Mouse (Mus musculus) Patski (cell line): ENCODE results near the gene Mmachc. TPM values are rescaled to one million over a fixed set of nuclear protein-coding genes. Genes with fewer than 3 reads are reported as not detected.
"Not testable (repeated sequence)": the region's sequence is repeated elsewhere in the genome, so short reads cannot be mapped to it uniquely, and the experiment has no call there.

Experiments
- ATAC-seq: fragments of 100-300 bp; one replicate; pipeline ENCODE4 v1.8.0; 2021
- CTCF ChIA-PET: fragments of 350-600 bp; sonication (Branson Sonifier 250); formaldehyde crosslinking; loops from one replicate; lab custom pipeline; 2022; ENCODE audit warnings: inconsistent platforms; lab: Charles Lee
- POLR2A ChIA-PET: fragments of 350-600 bp; sonication (Branson Sonifier 250); formaldehyde crosslinking; loops from one replicate; lab custom pipeline; 2022; ENCODE audit warnings: antibody characterized with exemption, inconsistent platforms; lab: Charles Lee
- DNase-seq: peaks from one replicate; pipeline ENCODE4 v3.0.0-alpha.2; 2011; ENCODE audit warnings: low read depth, low spot score
- H3K27me3 ChIP-seq: fragments of 371-371 bp; one replicate; pipeline ENCODE4 v1.5.1; 2021
- CTCF ChIP-seq: fragments of 100-300 bp; IDR thresholded peaks from one replicate; pipeline ENCODE4 v1.5.1; 2021
- in situ Hi-C: fragments of 300-500 bp; cut with MboI; formaldehyde crosslinking; loops from 3 replicates; pipeline ENCODE4 v1.11.1; 2018; ENCODE audit warnings: low pct_unique_long_range_greater_than_20kb, mixed read lengths
- polyA plus RNA-seq: library from polyadenylated mRNA; unstranded; gene quantifications from one replicate; pipeline ENCODE4 v1.2.3, GENCODE M21; 2021

Mmachc gene
- polyA plus RNA-seq, 1 experiment from 2014 or later = 12.4 TPM

DNA sequence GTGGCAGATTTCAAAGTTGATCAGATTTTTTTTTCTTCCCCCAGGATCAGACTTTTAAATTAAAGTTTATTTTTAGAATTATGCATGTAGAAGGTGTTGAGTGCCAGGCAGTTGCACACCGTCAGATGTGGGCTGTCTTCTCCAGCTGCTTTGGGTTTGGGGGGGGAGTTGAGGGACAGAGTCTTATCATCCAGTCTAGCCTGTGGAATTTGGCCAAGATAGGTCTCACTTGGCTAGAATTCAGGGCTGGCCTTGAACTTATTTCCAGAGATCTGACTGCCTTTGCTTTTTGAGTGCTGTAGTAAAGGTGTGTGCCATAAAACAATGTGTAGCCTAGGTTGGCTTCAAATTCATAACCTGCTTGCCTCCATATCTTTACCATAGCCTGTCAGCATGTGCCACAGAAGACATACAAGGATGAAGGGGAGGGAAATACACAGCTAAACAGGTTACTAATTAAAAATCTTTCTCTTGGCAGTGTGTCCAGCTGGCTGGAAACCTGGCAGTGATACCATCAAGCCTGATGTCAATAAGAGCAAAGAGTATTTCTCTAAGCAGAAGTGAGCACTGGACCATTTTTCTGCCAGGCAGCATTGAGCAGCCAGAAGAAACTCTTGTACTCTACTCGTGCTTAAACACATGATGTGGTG, 9.4 kb downstream of the Mmachc start:
- ATAC-seq (no peak), DNase-seq (no peak)
- H3K27me3 ChIP-seq = no peaks in the 10 kb centered on the region
- in situ Hi-C loops = loop anchor here (10.0 kb wide), 1 partner anchor 54 kb away; no protein-coding TSS in a partner anchor
- POLR2A ChIA-PET = no interaction called here
- CTCF ChIA-PET = interaction anchor here (0.9 to 1.6 kb wide), 3 partner anchors 10 to 42 kb away, joined by 3 to 5 read pairs (median 3); no protein-coding TSS in a partner anchor
- no peak for TF ChIP-seq CTCF

DNA sequence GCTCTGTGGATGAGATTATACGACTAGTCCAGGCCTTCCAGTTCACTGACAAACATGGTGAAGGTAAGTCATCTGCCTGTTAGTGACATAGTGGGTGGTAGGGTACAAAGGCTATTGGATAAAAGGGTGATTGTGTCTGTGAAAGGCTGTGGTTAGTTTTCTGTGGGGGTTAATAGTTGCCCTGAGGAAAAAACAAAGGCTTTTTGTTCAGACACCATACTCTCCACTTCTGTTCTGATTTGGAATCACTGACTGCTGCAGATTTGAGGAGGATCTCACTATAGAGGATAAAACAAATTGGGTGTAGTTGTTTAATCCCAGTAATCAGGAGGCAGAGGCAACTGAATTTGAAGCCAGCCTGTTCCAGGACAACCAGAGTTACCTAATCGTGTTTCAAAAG, 14.4 kb downstream of the Mmachc start:
- DNase-seq (no peak), ATAC-seq (no peak)
- POLR2A ChIA-PET = no interaction called here

DNA sequence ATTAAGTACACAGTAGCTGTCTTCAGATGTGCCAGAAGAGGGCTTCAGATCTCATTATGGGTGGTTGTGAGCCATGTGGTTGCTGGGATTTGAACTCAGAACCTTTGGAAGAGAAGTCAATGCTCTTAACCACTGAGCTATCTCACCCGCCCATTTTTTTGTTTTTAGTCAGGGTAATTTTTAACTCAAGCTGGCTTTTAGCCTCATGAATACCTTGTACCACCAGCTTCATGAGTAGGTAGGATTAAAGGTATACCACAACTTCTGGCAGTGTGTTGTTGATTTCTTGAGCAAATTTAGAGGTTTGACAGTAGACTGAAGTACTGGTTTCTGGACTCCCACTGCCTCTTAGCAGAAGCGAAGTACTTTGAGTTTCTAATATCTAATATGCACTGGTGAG, 16.1 kb downstream of the Mmachc start:
- H3K27me3 ChIP-seq = no peaks in the 10 kb centered on the region
- in situ Hi-C loops = loop anchor here (10.0 kb wide), 1 partner anchor 47 kb away; no protein-coding TSS in a partner anchor
- no peak for TF ChIP-seq CTCF
- ChIA-PET POLR2A (no interaction called here), CTCF (interaction anchor here (1.0 kb wide), 1 partner anchor 11 kb away, joined by 3 read pairs; no protein-coding TSS in a partner anchor)
- no peak for ATAC-seq
- no peak for DNase-seq

More for the DNA sequence above, 14.4 kb downstream of the Mmachc start:
- in situ Hi-C loops = loop anchor here (10.0 kb wide), 1 partner anchor 49 kb away; no protein-coding TSS in a partner anchor
- CTCF ChIA-PET = interaction anchor here (0.7 to 1.0 kb wide), 2 partner anchors 9 to 14 kb away, joined by 3 read pairs; partner anchors contain the start of genes Ccdc163 and Mmachc
- H3K27me3 ChIP-seq = no peaks in the 10 kb centered on the region
- TF ChIP-seq CTCF = no peak

DNA sequence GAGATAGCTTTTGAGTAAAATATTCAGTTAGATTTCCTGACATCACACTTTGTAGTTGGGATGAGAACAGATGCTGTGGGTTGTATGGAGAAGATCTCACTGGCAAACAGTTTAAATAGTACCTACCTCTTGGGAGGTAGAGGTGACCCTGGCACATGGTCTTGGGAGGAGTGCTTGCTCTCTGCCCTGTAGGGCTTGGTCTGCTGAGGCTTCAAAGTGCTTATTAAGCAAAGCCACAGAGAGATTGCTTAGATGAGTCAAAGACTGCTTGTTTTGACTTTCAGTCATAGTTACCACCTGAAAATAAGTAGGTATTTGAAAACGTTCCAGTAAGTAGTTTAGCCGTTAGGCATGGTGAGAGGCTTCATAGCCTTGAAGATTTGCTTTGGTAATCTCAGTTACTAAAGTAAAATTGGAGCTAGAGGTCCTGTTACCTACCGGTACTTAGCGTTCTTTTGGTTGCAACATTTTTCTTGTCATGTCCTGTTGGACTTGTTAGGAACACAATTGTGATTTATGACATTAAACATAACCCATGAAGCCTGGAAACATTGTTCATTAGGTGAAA, 18.8 kb downstream of the Mmachc start:
- no peaks in the 10 kb centered on the region for H3K27me3 ChIP-seq
- POLR2A ChIA-PET = interaction anchor here (1.4 kb wide), 1 partner anchor 37 kb away, joined by 3 read pairs; no protein-coding TSS in a partner anchor
- no peak for TF ChIP-seq CTCF
- in situ Hi-C loops = no loop called here
- CTCF ChIA-PET = interaction anchor here (0.9 to 1.3 kb wide), 2 partner anchors 9 to 14 kb away, joined by 3 to 5 read pairs; no protein-coding TSS in a partner anchor
- ATAC-seq (no peak), DNase-seq (no peak)

DNA sequence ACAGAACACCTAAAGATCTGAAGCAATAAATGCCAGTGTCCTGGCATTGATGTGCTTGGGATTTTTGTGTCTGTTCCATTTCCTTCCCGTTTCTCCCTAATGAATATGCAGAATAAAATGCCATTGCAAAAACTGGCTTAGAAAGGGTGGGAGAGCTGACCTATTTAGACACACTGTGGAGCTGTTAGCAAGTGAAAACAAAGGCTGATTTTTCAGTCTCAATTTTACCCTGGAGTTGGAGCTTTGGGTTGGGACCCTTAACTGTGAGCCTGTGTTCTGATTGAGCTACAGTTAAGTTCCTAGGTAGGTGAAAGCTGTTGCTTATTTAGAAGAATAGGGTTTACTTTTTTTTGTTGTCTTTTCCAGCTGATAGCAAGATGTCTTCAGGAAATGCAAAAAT, 21.2 kb downstream of the Mmachc start:
- TF ChIP-seq CTCF = no peak
- no peak for DNase-seq
- POLR2A ChIA-PET = interaction anchor here (0.7 to 2.5 kb wide), 3 partner anchors 13 to 86 kb away, joined by 3 to 6 read pairs (median 3); no protein-coding TSS in a partner anchor
- in situ Hi-C loops = no loop called here
- CTCF ChIA-PET = interaction anchor here (1.3 kb wide), 1 partner anchor 16 kb away, joined by 4 read pairs; no protein-coding TSS in a partner anchor
- ATAC-seq = no peak
- H3K27me3 ChIP-seq = no peaks in the 10 kb centered on the region

DNA sequence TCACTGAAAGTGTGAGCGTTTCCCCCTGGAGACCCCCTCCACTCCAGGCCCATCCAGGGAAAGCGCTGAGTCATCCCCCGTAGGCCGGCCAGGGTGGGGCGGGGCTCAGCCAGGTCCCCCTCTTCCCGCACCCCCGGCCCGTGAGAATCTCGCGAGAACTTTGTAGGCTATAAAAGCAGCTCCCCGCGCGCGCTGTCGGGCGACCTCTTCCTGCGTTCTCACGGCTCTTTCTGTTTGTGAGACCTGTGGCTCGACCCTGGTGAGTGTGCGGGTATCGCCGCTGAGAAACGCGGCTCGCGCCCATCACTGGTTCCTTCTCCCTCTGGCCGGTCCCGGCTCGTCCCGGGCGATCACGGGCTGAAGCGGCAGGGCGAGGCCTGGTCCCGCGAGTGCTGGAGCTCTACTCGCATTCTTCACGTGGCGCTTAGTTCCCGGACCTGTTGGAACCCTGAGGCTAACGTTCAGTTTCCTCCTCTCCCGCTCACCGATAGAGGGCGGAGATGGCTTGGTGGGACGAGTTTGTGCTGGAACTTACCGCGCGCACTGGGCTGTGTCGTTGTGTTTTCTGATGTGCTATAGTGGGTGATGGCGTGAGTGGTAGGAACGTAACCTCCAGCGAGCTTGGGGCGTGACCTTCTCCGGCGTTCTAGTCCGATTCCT, 22.7 kb downstream of the Mmachc start, which contains the start of gene Prdx1:
TSS of gene Prdx1 (plus strand) at position 143 of the 660 bp plus-strand sequence.
- ATAC-seq (peak; percentile 66), DNase-seq (peak; percentile 58)
- ChIA-PET CTCF (interaction anchor here (0.8 to 1.6 kb wide), 5 partner anchors 9 to 103 kb away, joined by 3 to 4 read pairs (median 3); no protein-coding TSS in a partner anchor), POLR2A (interaction anchor here (0.8 to 2.5 kb wide), 9 partner anchors 9 to 40 kb away, joined by 3 to 6 read pairs (median 4); partner anchors contain the start of genes Akr1a1 and Ccdc163)
- TF ChIP-seq CTCF = peak; percentile 64
- no peaks in the 10 kb centered on the region for H3K27me3 ChIP-seq
- in situ Hi-C loops = no loop called here

DNA sequence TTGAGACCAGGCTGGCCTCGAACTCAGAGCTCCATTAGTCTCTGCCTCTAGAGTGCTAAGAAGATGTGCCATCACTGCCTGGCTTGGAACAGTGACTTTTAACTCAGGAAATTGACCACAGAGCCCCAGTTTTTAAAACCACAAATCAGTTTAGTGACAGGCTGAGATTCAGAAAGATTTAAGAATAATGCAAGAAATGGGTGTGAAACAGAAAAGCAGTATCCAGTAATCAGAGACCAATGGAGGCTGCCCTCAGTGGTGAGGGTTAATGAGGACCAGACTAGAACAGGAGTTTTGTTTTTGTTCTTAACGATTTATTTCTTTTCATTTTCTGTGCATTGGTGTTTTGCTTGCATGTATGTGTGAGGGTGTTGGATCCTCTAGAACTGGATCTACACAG, 23.5 kb downstream of the Mmachc start:
- ChIA-PET CTCF (interaction anchor here (1.5 to 1.6 kb wide), 2 partner anchors 10 to 40 kb away, joined by 3 to 4 read pairs; no protein-coding TSS in a partner anchor), POLR2A (interaction anchor here (1.3 to 1.7 kb wide), 2 partner anchors 24 to 33 kb away, joined by 4 to 6 read pairs; partner anchors contain the start of gene Akr1a1)
- in situ Hi-C loops = no loop called here
- no peaks in the 10 kb centered on the region for H3K27me3 ChIP-seq
- no peak for TF ChIP-seq CTCF
- DNase-seq (no peak), ATAC-seq (no peak)

DNA sequence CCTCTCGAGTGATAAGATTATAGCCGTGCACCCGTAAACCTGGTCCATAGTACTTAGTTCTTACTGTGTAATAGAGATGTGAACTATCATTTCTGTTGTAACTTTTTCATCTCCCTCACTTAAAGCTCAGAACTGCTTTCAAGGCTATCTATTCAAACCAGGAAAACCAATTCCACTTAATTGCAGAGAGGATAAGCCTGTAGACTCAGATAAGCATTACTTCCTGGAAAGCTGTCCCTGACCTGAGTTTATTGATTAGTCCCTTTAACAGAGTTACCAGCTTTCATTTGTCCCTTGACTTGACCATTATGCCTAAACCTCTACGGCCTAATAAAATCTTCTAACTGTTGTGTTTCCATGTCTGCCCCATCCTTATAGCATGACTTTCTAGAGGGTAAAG, 24.2 kb downstream of the Mmachc start:
- in situ Hi-C loops = no loop called here
- TF ChIP-seq CTCF = no peak
- H3K27me3 ChIP-seq = no peaks in the 10 kb centered on the region
- ATAC-seq (no peak), DNase-seq (no peak)
- CTCF ChIA-PET = no interaction called here
- POLR2A ChIA-PET = no interaction called here

DNA sequence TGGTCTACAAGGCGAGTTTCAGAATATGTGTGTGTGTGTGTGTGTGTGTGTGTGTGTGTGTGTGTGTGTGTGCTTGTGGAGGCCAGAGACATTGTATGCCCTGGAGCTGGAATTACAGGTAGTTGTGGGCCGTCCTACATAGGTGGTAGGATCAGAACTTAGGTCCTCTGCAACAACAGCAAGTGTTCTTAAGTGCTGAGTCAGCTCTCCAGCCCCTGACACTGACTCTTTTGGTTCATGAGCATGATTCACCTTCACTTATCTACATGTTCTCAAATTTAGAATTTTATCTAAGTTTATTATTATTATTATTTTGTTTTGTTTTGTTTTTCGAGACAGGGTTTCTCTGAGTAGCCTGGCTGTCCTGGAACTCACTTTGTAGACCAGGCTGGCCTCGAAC, 27.7 kb downstream of the Mmachc start:
- DNase-seq, H3K27me3 ChIP-seq, CTCF ChIA-PET, ATAC-seq, in situ Hi-C loops, POLR2A ChIA-PET: not testable (repeated sequence)

DNA sequence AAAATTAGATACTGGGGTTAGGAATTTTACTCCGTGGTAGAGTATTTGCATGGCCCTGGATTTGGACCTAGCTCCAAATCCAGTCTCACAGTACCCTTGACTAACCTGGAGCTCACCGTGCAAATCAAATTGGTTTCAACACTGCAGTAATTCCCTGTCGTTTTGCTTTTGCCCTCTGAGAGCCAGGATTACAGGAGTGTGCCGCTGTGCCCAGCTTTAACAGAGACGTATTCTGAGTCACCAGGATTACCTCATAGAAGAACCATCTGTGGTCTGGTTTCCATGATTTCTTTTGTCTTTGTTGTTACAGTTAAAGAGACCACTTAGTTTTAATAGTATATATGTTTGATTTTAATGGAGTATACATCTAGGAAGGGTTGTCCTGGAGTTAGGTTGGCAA, 29.1 kb downstream of the Mmachc start:
- ATAC-seq = no peak
- no peak for TF ChIP-seq CTCF
- in situ Hi-C loops = no loop called here
- ChIA-PET CTCF (interaction anchor here (1.3 kb wide), 1 partner anchor 35 kb away, joined by 6 read pairs; no protein-coding TSS in a partner anchor), POLR2A (interaction anchor here (0.6 kb wide), 1 partner anchor 63 kb away, joined by 4 read pairs; no protein-coding TSS in a partner anchor)
- H3K27me3 ChIP-seq = no peaks in the 10 kb centered on the region
- no peak for DNase-seq
